Mouse (Mus musculus): Measurements from ENCODE around the gene Elk3.

GRCm38 (mm10) chr10:93225751-93226150, 85.2 kb downstream of the Elk3 start:
- TF ChIP-seq CTCF (IDR thresholded peaks at IDR 0.05; ENCODE audit: borderline replicate concordance, insufficient read depth, low read length) (no peak), POLR2A (IDR thresholded peaks at IDR 0.05; ENCODE audit: low read depth, low read length) (no peak)
